Mouse (Mus musculus) megakaryocyte, embryonic 14.5 days (primary cell): Measurements from ENCODE around the gene Zc3h7a. TPM values are rescaled to one million over a fixed set of nuclear protein-coding genes. Genes with fewer than 3 reads are reported as not detected.
A peak's percentile ranks its signal among the peaks of the same experiment; 100 is the strongest.

Experiments
- H3K27me3 ChIP-seq: replicated peaks from 2 replicates; pipeline ENCODE3; 2012; ENCODE audit warnings: inconsistent platforms
- H3K36me3 ChIP-seq: replicated peaks from 2 replicates; pipeline ENCODE3; 2012; ENCODE audit warnings: low read length, inconsistent platforms, mixed read lengths
- H3K4me1 ChIP-seq: 2 replicates; pipeline ENCODE4 v1.6.1; 2012; ENCODE audit warnings: inconsistent platforms
- H3K4me3 ChIP-seq: replicated peaks from 2 replicates; pipeline ENCODE3; 2012; ENCODE audit warnings: moderate library complexity, mild to moderate bottlenecking, inconsistent platforms
- H3K9me3 ChIP-seq: 2 replicates; pipeline ENCODE4 v1.6.1; 2012; ENCODE audit warnings: inconsistent platforms
- FLI1 ChIP-seq: IDR thresholded peaks from 2 replicates; pipeline ENCODE4 v1.6.1; 2012; ENCODE audit warnings: low read length, inconsistent platforms, mixed read lengths
- GATA1 ChIP-seq: IDR thresholded peaks from 3 replicates; pipeline ENCODE4 v1.6.1; 2012; ENCODE audit warnings: mixed read lengths, low read length, inconsistent platforms, borderline replicate concordance
- polyA plus RNA-seq: library from polyadenylated mRNA; stranded (reverse); fragments of >175 nt; gene quantifications from 2 replicates; pipeline ENCODE4 v1.2.3, GENCODE M21; 2012; ENCODE audit warnings: low replicate concordance; ENCODE audit not compliant: insufficient read depth

Gene Zc3h7a
- polyA plus RNA-seq, 1 experiment: 2.4 TPM

- Histone ChIP-seq H3K4me1 (peaks cover 52% of the 10 kb centered on the region), H3K36me3 (peaks cover 56% of the 10 kb centered on the region), H3K4me3 (peak within 1 kb of the TSS; percentile 96), H3K9me3 (no peaks in the 10 kb centered on the region), H3K27me3 (no peaks in the 10 kb centered on the region)
- TF ChIP-seq GATA1 (peak; percentile 84; the same call in 2 of the 3 replicates), FLI1 (peak; percentile 86; the same call in 1 of the 2 replicates)
These were observed 41.5 kb downstream of the Zc3h7a start, which contains the start of gene Txndc11 for GRCm38 (mm10) chr16:11134348-11135344. Gene Txndc11 (minus strand): TSS chr16:11134650.

DNA sequence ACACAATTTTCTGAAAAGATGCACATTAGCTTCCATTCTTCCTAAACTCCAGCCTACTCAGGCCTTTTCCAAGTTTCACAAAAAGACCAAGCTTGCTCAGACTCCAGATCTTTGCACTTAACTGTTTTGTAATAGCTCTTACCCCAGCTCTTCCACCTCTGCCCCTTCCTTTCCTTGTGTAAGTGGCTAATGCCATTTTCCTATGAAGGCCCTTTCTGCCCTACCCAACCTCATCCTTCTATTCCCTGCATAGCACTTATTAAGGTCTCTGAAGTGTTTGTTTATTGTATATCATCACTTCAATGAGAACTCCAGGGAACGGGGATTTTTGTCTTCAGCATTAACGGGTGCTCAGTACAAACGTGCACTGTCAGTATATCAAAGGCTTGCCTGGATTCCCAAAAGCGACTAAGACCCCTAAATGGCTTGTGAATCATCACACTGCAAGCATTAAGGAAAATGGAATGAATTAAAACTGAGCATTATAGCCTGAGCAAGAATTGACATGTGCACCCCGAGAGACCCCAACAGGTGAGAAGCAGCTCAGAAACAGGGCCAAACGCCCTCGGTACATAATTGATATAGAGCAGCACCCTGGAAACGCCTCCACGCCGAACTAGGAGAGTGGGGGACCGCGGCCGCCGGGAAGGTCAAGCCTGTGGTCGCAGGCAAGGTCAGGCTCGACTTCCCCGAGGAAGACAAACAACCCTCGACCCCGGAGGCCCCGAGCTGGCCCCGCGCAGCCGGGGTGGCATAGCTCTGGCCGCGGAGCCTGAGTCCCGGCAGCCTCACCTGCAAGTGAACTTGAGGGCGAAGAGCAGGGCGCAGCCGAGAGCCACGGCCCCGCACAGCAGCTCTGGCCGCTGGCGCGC lies 42.5 kb downstream of the Zc3h7a start:
- no peaks in the 10 kb centered on the region for H3K9me3 ChIP-seq
- H3K36me3 ChIP-seq: peaks cover 51% of the 10 kb centered on the region
- H3K4me3 ChIP-seq: peak overlapping the region; percentile 96
- peaks cover 45% of the 10 kb centered on the region for H3K4me1 ChIP-seq
- TF ChIP-seq GATA1: no peak
- TF ChIP-seq FLI1: no peak
- H3K27me3 ChIP-seq: no peaks in the 10 kb centered on the region

DNA sequence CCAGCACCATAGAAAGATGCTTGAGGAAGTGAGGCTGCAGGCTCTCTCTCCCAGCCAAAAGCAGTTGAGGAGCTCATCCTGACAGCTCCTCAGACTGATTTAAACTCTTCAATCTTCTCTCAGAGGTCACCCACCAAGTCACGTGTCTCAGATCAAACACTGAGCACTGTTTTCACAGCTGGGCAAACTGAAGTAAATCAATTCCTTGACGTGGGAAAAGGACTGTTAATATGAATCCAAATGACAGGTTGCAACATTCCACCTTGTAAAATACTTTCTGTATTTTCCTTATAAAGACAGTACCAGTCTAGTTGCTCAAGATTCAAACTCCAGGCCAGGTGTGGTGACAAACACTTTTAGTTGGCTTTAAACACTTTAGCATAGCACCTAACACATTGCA lies 43.4 kb downstream of the Zc3h7a start:
- H3K9me3 ChIP-seq: no peaks in the 10 kb centered on the region
- peaks cover 52% of the 10 kb centered on the region for H3K36me3 ChIP-seq
- peak overlapping the region; percentile 96 for H3K4me3 ChIP-seq
- H3K4me1 ChIP-seq: peaks cover 52% of the 10 kb centered on the region
- no peaks in the 10 kb centered on the region for H3K27me3 ChIP-seq
- TF ChIP-seq FLI1: no peak
- TF ChIP-seq GATA1: no peak

- Histone ChIP-seq H3K27me3 (no peaks in the 10 kb centered on the region), H3K36me3 (peaks cover 73% of the 10 kb centered on the region), H3K4me1 (peaks cover 43% of the 10 kb centered on the region), H3K4me3 (no peak overlapping the region), H3K9me3 (no peaks in the 10 kb centered on the region)
- TF ChIP-seq FLI1: no peak
- TF ChIP-seq GATA1: no peak
These were observed 47.9 kb downstream of the Zc3h7a start for GRCm38 (mm10) chr16:11128301-11128700.

- TF ChIP-seq FLI1 (no peak), GATA1 (no peak)
- H3K9me3 ChIP-seq: no peaks in the 10 kb centered on the region
- H3K36me3 ChIP-seq: peaks cover 86% of the 10 kb centered on the region
- H3K4me1 ChIP-seq: peaks cover 22% of the 10 kb centered on the region; the same call in 1 of the 2 replicates
- no peaks in the 10 kb centered on the region for H3K27me3 ChIP-seq
- no peak overlapping the region for H3K4me3 ChIP-seq
These were observed 50.8 kb downstream of the Zc3h7a start for GRCm38 (mm10) chr16:11125371-11125770.

DNA sequence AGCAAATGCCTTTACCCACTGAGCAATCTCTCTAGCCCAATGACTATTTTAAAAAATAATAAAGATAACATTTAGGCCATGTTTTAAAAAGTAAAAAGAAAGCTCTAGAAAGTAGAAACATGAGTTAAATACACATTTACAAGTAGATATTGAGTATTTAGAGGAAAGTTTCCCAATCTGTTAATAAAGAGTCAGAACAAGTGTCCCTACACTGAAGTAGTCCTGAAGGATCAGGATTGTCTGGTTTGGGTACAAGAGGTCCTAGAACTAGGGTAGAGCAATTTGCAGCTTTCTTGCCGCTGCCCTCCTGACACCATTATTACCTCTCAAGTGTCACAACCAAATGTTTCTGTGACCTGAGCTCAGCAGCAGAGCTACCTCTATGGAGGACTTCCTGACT lies 52.1 kb downstream of the Zc3h7a start:
- Histone ChIP-seq H3K4me3 (no peak overlapping the region), H3K27me3 (no peaks in the 10 kb centered on the region), H3K4me1 (peaks cover 20% of the 10 kb centered on the region; the same call in 1 of the 2 replicates), H3K9me3 (no peaks in the 10 kb centered on the region), H3K36me3 (peaks cover 96% of the 10 kb centered on the region)
- TF ChIP-seq GATA1 (no peak), FLI1 (no peak)

- peaks cover 94% of the 10 kb centered on the region for H3K36me3 ChIP-seq
- TF ChIP-seq FLI1: no peak
- no peak for TF ChIP-seq GATA1
- H3K4me1 ChIP-seq: peaks cover 11% of the 10 kb centered on the region; the same call in 1 of the 2 replicates
- H3K27me3 ChIP-seq: no peaks in the 10 kb centered on the region
- H3K4me3 ChIP-seq: no peak overlapping the region
- H3K9me3 ChIP-seq: no peaks in the 10 kb centered on the region
These were observed 53.6 kb downstream of the Zc3h7a start for GRCm38 (mm10) chr16:11122625-11123024.

DNA sequence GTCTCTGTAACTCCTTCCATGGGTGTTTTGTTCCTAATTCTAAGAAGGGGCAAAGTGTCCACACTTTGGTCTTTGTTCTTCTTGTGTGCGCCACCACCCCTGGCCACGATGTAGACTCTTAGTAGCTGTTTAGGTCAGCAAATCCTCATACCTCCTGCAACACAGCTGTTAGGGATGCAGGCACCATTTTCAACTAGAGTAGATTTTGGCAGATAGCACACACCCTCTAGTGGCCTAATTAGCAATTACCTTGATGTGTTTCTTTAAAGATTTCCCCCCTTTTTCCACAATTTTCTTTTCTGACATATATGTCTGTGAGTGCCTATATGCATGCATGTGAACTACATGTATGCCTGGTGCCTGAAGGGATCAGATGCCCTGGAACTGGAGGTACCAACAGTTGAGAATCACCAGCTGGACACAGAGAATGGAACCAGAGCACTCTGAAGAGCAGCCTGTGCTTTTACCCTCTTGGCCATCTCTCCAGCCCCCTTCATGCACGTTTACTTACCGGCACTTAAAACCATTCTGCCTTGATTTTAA lies 66.9 kb downstream of the Zc3h7a start:
- TF ChIP-seq FLI1 (no peak), GATA1 (no peak)
- Histone ChIP-seq H3K9me3 (no peaks in the 10 kb centered on the region), H3K4me1 (no peaks in the 10 kb centered on the region; the same call in 1 of the 2 replicates), H3K27me3 (no peaks in the 10 kb centered on the region), H3K4me3 (no peak overlapping the region), H3K36me3 (peaks cover 66% of the 10 kb centered on the region)

DNA sequence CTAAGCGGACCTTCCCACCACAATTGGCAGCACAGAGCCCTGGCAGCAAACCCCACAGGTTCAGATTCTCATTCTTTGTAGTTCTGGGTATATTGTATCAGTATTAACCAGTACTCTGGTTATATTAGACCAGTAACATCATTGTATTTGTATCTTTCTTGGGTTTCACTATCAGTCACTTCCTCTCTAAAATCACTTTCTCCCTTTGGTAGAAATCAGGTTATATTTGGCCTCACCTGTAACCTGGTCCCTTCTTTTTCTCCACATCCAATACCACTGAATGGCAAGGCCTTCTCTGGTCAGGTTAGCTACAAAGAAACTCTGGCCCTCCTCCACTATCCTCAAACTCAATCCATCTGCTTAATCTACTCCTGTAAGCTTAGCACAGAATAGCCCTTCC lies 71.3 kb downstream of the Zc3h7a start:
- peaks cover 79% of the 10 kb centered on the region for H3K36me3 ChIP-seq
- no peak overlapping the region for H3K4me3 ChIP-seq
- H3K9me3 ChIP-seq: no peaks in the 10 kb centered on the region
- TF ChIP-seq GATA1: no peak
- no peak for TF ChIP-seq FLI1
- no peaks in the 10 kb centered on the region for H3K27me3 ChIP-seq
- peaks cover 10% of the 10 kb centered on the region; the same call in 1 of the 2 replicates for H3K4me1 ChIP-seq
